In genomic region chr6:142602772-142603171, GRCm38 (mm10) we compare ENCODE assay signal across 23 mouse cellular contexts. TPM values are rescaled to one million over a fixed set of nuclear protein-coding genes. Genes with fewer than 3 reads are reported as not detected.
DNase-seq lines count a peak whose midpoint lies in the region; ATAC-seq and TF ChIP-seq lines count a peak whose summit lies in the region.
"Had no signal": no experiment of that assay in that cellular context is flagged by ENCODE, and none has a peak within 500 bp of the region (broad histone marks: within the 10 kb centered on the region; RNA-seq: fewer than 3 reads in every experiment).

No protein-coding gene starts in this region.

- H3K36me3 ChIP-seq in ES-Bruce4 (ENCODE audit: control insufficient read depth, insufficient read depth, low read length, poor library complexity, severe bottlenecking), result no peaks in the 10 kb centered on the region
- no peaks in the 10 kb centered on the region for H3K36me3 ChIP-seq in hindbrain, embryonic 11.5 days (ENCODE audit: control insufficient read depth, insufficient read depth, low read length)
- H3K36me3 ChIP-seq: embryonic facial prominence, embryonic 10.5 days; embryonic facial prominence, embryonic 12.5 days; forebrain, embryonic 15.5 days; G1E had no signal

- TF ChIP-seq EP300 in ES-Bruce4 (IDR thresholded peaks at IDR 0.05; ENCODE audit: insufficient read depth, low read depth, low read length), result peak; percentile 74

- H3K9ac ChIP-seq in ES-Bruce4 (ENCODE audit: low read depth, poor library complexity, severe bottlenecking), result no peak overlapping the region
- no peak overlapping the region for H3K9ac ChIP-seq in hindbrain, embryonic 11.5 days (ENCODE audit: low read depth, low read length)
- H3K9ac ChIP-seq: embryonic facial prominence, embryonic 12.5 days; forebrain, embryonic 13.5 days; forebrain, embryonic 15.5 days; forebrain, postnatal 0 days had no signal

- no peaks in the 10 kb centered on the region for H3K27me3 ChIP-seq in ES-Bruce4 (ENCODE audit: control insufficient read depth, insufficient read depth, low read length, poor library complexity, severe bottlenecking)
- no peaks in the 10 kb centered on the region for H3K27me3 ChIP-seq in hindbrain, embryonic 11.5 days (ENCODE audit: control insufficient read depth, insufficient read depth, low read length)
- H3K27me3 ChIP-seq: embryonic facial prominence, embryonic 12.5 days; forebrain, embryonic 13.5 days; forebrain, embryonic 15.5 days had no signal

- 61% methylated on average over 6 of the region's 6 CpGs for WGBS in hindbrain, embryonic 11.5 days

- peaks cover 2% of the 10 kb centered on the region for H3K4me1 ChIP-seq in ES-Bruce4 (ENCODE audit: control insufficient read depth, insufficient read depth, low read length)
- H3K4me1 ChIP-seq in hindbrain, embryonic 11.5 days (replicated peaks; ENCODE audit: control insufficient read depth, insufficient read depth, low read length), result no peaks in the 10 kb centered on the region
- H3K4me1 ChIP-seq: embryonic facial prominence, embryonic 12.5 days; forebrain, embryonic 13.5 days; forebrain, embryonic 15.5 days had no signal

- no peak for ATAC-seq in hindbrain, embryonic 11.5 days (ENCODE audit: low FRiP score)
- ATAC-seq: activated CD4-positive, CD25-positive, alpha-beta regulatory T cell, adult 4 months; forebrain, embryonic 13.5 days; forebrain, embryonic 15.5 days; forebrain, postnatal 0 days; Patski had no signal

- H3K4me2 ChIP-seq in hindbrain, embryonic 11.5 days (replicated peaks; ENCODE audit: low read depth, low read length), result no peak overlapping the region
- H3K4me2 ChIP-seq: embryonic facial prominence, embryonic 12.5 days; forebrain, embryonic 13.5 days; forebrain, embryonic 15.5 days had no signal

- DNase-seq in ES-CJ7 (ENCODE audit: low read depth, low spot score), result peak; percentile 66
- peak; percentile 61 for DNase-seq in R1 (ENCODE audit: low read depth, low spot score)
- DNase-seq in kidney, postnatal 25 days, result no peak
- no peak for DNase-seq in layer of hippocampus, adult 2 months (ENCODE audit: low spot score in 2 of 2)
- DNase-seq in hindbrain, embryonic 11.5 days (ENCODE audit: low spot score), result no peak
- DNase-seq: adrenal gland, adult 8-10 months; adrenal gland, postnatal 14 days; adrenal gland, postnatal 36 days; cerebellum, adult 11-12 months; cerebellum, adult 2 months; cerebellum, adult 9-10 months; cerebellum, postnatal 10 days; cerebellum, postnatal 25 days; forebrain, postnatal 0 days had no signal

- TF ChIP-seq CTCF in ES-Bruce4 (IDR thresholded peaks at IDR 0.05; ENCODE audit: low read depth, low read length), result no peak
- no peak for TF ChIP-seq CTCF in layer of hippocampus, adult 2 months (conservative IDR thresholded peaks at IDR 0.05)

- no peak overlapping the region for H3K27ac ChIP-seq in ES-Bruce4 (ENCODE audit: insufficient read depth, low read length)
- H3K27ac ChIP-seq in layer of hippocampus, adult 2 months, result no peak overlapping the region
- no peak overlapping the region for H3K27ac ChIP-seq in hindbrain, embryonic 11.5 days (ENCODE audit: low read depth, low read length)
- H3K27ac ChIP-seq: embryonic facial prominence, embryonic 10.5 days; embryonic facial prominence, embryonic 12.5 days; forebrain, embryonic 13.5 days; forebrain, embryonic 15.5 days had no signal

- no peaks in the 10 kb centered on the region for H3K9me3 ChIP-seq in ES-Bruce4 (replicated peaks; ENCODE audit: control insufficient read depth, insufficient read depth, low read length, poor library complexity, severe bottlenecking)
- no peaks in the 10 kb centered on the region for H3K9me3 ChIP-seq in hindbrain, embryonic 11.5 days (ENCODE audit: control insufficient read depth, low read length)
- H3K9me3 ChIP-seq: embryonic facial prominence, embryonic 10.5 days; embryonic facial prominence, embryonic 12.5 days; forebrain, embryonic 13.5 days; forebrain, embryonic 15.5 days; G1E had no signal

- no peak overlapping the region for H3K4me3 ChIP-seq in ES-Bruce4 (ENCODE audit: low read depth, low read length)
- no peak overlapping the region for H3K4me3 ChIP-seq in layer of hippocampus, adult 2 months
- H3K4me3 ChIP-seq in hindbrain, embryonic 11.5 days (ENCODE audit: low read depth, low read length), result no peak overlapping the region
- H3K4me3 ChIP-seq: embryonic facial prominence, embryonic 10.5 days; embryonic facial prominence, embryonic 12.5 days; forebrain, embryonic 13.5 days; forebrain, embryonic 15.5 days had no signal

- TF ChIP-seq POLR2A in ES-Bruce4 (IDR thresholded peaks at IDR 0.05; ENCODE audit: insufficient read depth, low read length), result no peak

RNA-seq across cellular contexts. Expression of gene Kcnj8, which starts 31.4 kb away (rescaled TPM):
- polyA plus RNA-seq in ES-Bruce4 (2011; ENCODE audit: insufficient read depth, insufficient read length, low read depth, missing spikeins), result not detected in 2 replicates
- 1 to 10 TPM; 1.7 to 2.3 TPM for total RNA-seq in layer of hippocampus, adult 2 months (2021)
- polyA plus RNA-seq in hindbrain, embryonic 11.5 days (2014; fragmentation: Nextera tagmentation; extraction: Ambion mirVana), result 4.1 and 4.8 TPM in 2 replicates
- polyA plus RNA-seq: C2C12, G1E, Patski had no signal

Comparison
In these comparisons a context has a peak if more than half of its experiments do, and no peak if none do; other contexts are left out.
1. DNase-seq: peak in ES-CJ7 (single experiment) and R1 (single experiment); none in kidney, postnatal 25 days (0 of 2), layer of hippocampus, adult 2 months (0 of 2) and hindbrain, embryonic 11.5 days (single experiment).